Mouse (Mus musculus) lung, embryonic 14.5 days (tissue): ENCODE data around the gene Psma5. TPM values are rescaled to one million over a fixed set of nuclear protein-coding genes. Genes with fewer than 3 reads are reported as not detected.

Experiments
- ATAC-seq: fragments of 200-750 bp; cut with Nextera tagmentation; 2 replicates; pipeline ENCODE4 v1.8.0; 2017; ENCODE audit warnings: mild to moderate bottlenecking, moderate TSS enrichment, moderate library complexity; ENCODE audit not compliant: insufficient read depth
- DNase-seq: peaks from one replicate; pipeline ENCODE4 v3.0.0-alpha.2; 2015
- H3K27ac ChIP-seq: fragments of 300-500 bp; sonication (generic); 2 replicates; pipeline ENCODE4 v1.5.1; 2014; ENCODE audit warnings: low read depth, mild to moderate bottlenecking, moderate library complexity
- H3K27me3 ChIP-seq: fragments of 300-500 bp; sonication (generic); 2 replicates; pipeline ENCODE4 v1.6.1; 2014; ENCODE audit warnings: low read length, control low read depth; ENCODE audit not compliant: insufficient read depth
- H3K36me3 ChIP-seq: fragments of 300-500 bp; sonication (generic); 2 replicates; pipeline ENCODE4 v1.6.1; 2014; ENCODE audit warnings: control low read depth; ENCODE audit not compliant: insufficient read depth
- H3K4me1 ChIP-seq: fragments of 300-500 bp; sonication (generic); 2 replicates; pipeline ENCODE4 v1.6.1; 2014; ENCODE audit warnings: antibody characterized with exemption, control low read depth; ENCODE audit not compliant: insufficient read depth
- H3K4me2 ChIP-seq: fragments of 300-500 bp; sonication (generic); 2 replicates; pipeline ENCODE4 v1.6.1; 2014; ENCODE audit warnings: mild to moderate bottlenecking
- H3K4me3 ChIP-seq: fragments of 300-500 bp; sonication (generic); 2 replicates; pipeline ENCODE4 v1.5.1; 2014; ENCODE audit warnings: low read depth, low read length
- H3K9ac ChIP-seq: fragments of 300-500 bp; sonication (generic); 2 replicates; pipeline ENCODE4 v1.6.1; 2014
- H3K9me3 ChIP-seq: fragments of 300-500 bp; sonication (generic); 2 replicates; pipeline ENCODE4 v1.6.1; 2016; ENCODE audit warnings: low read depth, low read length, control low read depth
- CTCF ChIP-seq: IDR thresholded peaks from 2 replicates; pipeline ENCODE4 v1.5.1; 2016; ENCODE audit warnings: antibody characterized with exemption, low read depth
- WGBS: fragments of 180-500 bp; shearing (Covaris S2); extraction: QIAGEN DNeasy Blood & Tissue Kit; methylation state at CpG from one replicate; pipeline ENCODE4 v1.1.7; 2014; 5-methylcytosine and 5-hydroxymethylcytosine counted together
- polyA plus RNA-seq: library from polyadenylated mRNA; unstranded; fragments of >200 nt; fragmentation: Nextera tagmentation; extraction: Ambion mirVana; gene quantifications from 2 replicates; pipeline ENCODE4 v1.2.1, GENCODE M21; 2014

Psma5 gene
- polyA plus RNA-seq, 1 experiment from 2014 or later: 320 TPM

DNA sequence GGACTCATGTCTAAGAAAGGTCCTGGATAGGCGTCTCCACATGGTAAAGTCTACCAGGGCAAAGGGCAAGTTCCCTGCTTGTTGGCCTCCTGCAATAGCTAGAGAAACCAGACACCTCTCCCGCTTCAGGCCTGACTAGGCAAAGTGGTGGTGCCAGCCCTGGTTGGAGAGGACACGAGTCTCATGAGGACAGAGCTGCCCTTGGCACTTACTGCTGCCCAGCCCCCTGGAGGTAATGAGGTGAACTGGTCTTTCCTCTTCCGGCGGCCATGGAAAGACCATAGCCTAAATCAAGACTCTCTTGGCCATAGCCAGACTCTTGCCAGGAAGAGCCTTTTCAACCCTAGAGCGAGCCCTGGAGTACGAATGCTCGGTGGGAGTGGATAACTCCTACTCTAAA lies 44.3 kb upstream of the Psma5 start:
- H3K27ac ChIP-seq: no peak overlapping the region
- peaks cover 3% of the 10 kb centered on the region; the same call in 1 of the 2 replicates for H3K4me1 ChIP-seq
- WGBS: 74% methylated on average over 8 of the region's 8 CpGs
- ATAC-seq (no peak), DNase-seq (no peak)
- H3K4me3 ChIP-seq: no peak overlapping the region
- H3K4me2 ChIP-seq: no peak overlapping the region
- H3K27me3 ChIP-seq: no peaks in the 10 kb centered on the region
- H3K36me3 ChIP-seq: peaks cover 2% of the 10 kb centered on the region; the same call in 1 of the 2 replicates
- no peak overlapping the region for H3K9ac ChIP-seq
- peak; percentile 30 for TF ChIP-seq CTCF
- H3K9me3 ChIP-seq: no peaks in the 10 kb centered on the region

DNA sequence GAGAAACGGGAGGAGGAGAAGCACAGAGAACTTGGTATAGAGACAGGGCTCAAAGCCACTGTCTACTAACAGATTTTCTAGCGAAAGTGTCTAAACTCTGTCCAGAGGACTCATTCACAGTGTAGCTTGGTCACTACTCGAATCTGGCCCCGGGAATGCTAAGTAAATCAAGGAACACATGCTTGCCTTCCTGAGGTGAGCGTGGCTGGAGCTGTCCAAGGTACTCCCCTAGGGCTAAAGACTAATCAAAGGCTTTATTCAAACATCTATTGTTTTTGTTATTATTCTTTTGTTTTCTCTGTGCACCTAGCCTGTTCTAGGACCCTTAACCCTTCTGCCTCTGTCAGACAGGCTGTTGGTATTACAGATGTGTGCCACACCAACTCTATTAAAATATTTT lies 42.0 kb upstream of the Psma5 start:
- ATAC-seq (no peak), DNase-seq (peak; percentile 78)
- no peaks in the 10 kb centered on the region for H3K36me3 ChIP-seq
- no peak overlapping the region for H3K4me2 ChIP-seq
- H3K27ac ChIP-seq: no peak overlapping the region
- no peak overlapping the region for H3K9ac ChIP-seq
- H3K4me3 ChIP-seq: no peak overlapping the region
- no peaks in the 10 kb centered on the region; the same call in 1 of the 2 replicates for H3K4me1 ChIP-seq
- no peaks in the 10 kb centered on the region for H3K9me3 ChIP-seq
- WGBS: 13% methylated on average over 5 of the region's 5 CpGs
- TF ChIP-seq CTCF: no peak
- no peaks in the 10 kb centered on the region for H3K27me3 ChIP-seq

DNA sequence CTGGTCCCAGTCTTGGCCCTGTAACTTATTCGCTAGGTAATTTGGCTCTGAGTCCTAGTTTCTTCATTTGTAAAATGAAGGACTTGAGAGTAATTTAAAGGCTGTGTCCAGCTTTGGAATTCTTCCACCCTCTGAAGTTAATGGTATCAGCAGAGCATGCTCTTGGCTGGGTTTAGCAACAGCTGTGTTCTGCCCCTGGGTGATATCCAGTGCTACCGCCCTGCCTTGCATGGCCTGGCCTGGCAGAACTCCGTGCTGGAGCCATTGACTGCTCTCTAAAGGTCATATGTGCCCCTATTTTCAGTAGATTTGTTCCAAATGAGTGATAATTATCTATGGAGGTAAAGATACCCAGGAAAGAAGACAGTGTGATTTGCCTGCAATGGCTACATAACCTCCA lies 36.1 kb upstream of the Psma5 start:
- Histone ChIP-seq H3K36me3 (no peaks in the 10 kb centered on the region), H3K4me2 (no peak overlapping the region), H3K4me1 (no peaks in the 10 kb centered on the region), H3K4me3 (no peak overlapping the region), H3K27ac (no peak overlapping the region), H3K9ac (no peak overlapping the region), H3K27me3 (peaks cover 19% of the 10 kb centered on the region), H3K9me3 (no peaks in the 10 kb centered on the region)
- no peak for ATAC-seq
- no peak for TF ChIP-seq CTCF
- no peak for DNase-seq
- 75% methylated on average over 3 of the region's 3 CpGs for WGBS

DNA sequence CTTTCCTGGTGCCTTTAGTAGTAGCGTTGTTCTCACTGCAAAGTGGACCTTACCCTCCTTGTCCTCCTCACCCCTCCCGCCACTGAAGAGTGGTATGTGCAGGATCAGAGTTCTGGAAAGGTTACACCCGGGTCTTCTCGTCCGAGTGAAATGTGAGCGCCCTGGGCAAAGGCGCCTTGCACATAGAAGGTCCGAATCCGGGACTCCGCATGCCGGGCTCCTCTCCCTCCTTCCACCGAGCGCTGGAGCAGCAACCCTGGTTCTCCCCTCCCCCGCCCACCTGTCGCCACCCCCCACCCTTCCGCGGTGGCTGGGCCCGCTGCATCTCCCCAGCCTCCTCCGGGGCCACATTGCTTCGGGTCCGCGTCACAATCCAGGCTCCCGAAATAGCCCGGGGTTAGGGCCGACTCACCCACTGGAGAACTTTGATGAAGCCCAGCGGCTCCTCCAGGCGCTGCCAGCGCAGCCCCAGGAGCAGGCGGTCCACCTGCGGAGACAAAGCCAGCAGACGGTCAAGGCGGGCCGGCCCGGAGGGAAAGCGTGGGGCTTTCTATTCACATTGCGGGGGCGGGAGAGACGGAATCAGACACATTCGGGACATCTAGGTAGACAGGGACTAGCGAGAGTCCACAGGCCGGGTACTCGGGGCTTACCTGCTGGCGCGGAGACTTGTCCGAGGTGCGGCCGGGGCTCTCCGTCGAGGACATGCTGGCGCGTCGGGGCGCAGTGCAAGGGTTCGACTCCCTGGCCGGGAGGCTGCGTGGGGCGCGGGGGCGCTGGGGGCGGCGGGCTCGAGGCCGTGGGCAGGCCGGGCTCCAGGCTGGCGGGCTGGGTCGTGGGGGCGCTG lies 30.8 kb upstream of the Psma5 start:
- Histone ChIP-seq H3K27ac (no peak overlapping the region), H3K27me3 (peaks cover 40% of the 10 kb centered on the region), H3K4me3 (peak overlapping the region; percentile 45), H3K36me3 (no peaks in the 10 kb centered on the region), H3K9ac (peak overlapping the region; percentile 48), H3K9me3 (no peaks in the 10 kb centered on the region), H3K4me1 (no peaks in the 10 kb centered on the region), H3K4me2 (peak overlapping the region; percentile 75)
- ATAC-seq (peak; percentile 58), DNase-seq (no peak)
- 2% methylated on average over 67 of the region's 67 CpGs for WGBS
- no peak for TF ChIP-seq CTCF

DNA sequence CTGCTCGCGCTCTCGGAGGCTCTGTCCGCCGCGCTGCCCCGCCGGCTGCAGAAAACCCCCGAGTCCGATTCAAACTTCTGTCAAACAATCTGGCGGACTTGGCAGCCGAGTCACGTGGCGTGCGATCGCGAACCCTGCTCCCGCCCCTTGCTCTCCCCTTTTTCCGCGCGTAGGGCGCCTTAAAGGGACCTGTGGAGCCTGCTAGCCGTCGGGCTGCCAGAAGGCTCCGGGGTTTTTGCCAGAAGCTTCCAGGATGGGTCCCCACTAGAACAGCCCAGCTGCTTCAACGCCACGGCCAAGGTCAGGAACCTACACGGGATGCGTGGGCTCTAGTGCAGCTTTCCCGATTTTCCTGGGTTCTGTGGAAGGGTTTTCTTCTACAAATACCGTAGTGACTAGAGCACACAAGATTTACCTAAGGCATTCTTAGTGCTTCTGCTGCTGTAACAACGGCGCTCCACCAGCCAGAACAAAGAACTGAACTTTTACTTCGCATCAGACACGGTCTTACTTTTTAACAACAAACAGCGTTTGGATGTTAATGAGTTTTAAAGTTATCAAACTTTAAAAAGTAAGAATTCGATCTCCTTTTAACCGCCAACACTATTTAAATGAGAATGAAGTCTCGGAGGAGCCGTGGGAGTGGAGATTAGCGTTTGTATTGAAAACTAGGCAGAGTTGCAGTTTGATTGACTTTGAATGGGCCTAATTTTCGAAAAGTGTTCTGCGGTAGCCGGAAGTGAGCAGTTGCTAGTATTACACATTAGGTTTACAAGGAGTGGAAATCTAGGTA lies 30.0 kb upstream of the Psma5 start, which contains the start of gene Sypl2:
TSS of gene Sypl2 (minus strand) at position 91 of the 793 bp plus-strand sequence.
- peaks cover 40% of the 10 kb centered on the region for H3K27me3 ChIP-seq
- peak within 1 kb of the TSS; percentile 48 for H3K9ac ChIP-seq
- H3K36me3 ChIP-seq: no peaks in the 10 kb centered on the region
- WGBS: 5% methylated on average over 44 of the region's 44 CpGs
- peak within 1 kb of the TSS; percentile 45 for H3K4me3 ChIP-seq
- DNase-seq: peak; percentile 74
- peak; percentile 74 for ATAC-seq
- H3K4me1 ChIP-seq: no peaks in the 10 kb centered on the region
- TF ChIP-seq CTCF: no peak
- no peaks in the 10 kb centered on the region for H3K9me3 ChIP-seq
- H3K4me2 ChIP-seq: peak within 1 kb of the TSS; percentile 75
- no peak within 1 kb of the TSS for H3K27ac ChIP-seq

DNA sequence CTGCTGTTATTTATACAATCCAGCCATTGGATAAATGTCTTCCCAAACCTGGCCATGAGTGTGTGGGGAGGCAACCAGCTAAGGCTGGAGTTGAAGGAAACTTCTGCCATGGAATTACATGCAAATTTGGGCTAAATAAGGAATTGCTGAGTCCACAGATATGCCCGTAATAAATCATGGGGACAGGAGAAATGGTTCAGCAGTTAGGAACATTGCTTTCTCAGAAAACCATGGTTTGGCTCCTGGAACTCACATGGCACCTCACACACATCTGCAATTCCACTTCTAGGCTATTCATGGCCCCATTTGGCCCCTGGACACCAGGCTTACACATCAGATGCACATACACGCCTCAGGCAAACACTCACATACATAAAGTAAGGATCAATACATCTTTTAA lies 29.2 kb upstream of the Psma5 start:
- H3K9ac ChIP-seq: no peak overlapping the region
- peaks cover 40% of the 10 kb centered on the region for H3K27me3 ChIP-seq
- H3K36me3 ChIP-seq: no peaks in the 10 kb centered on the region
- H3K4me3 ChIP-seq: no peak overlapping the region
- H3K4me1 ChIP-seq: no peaks in the 10 kb centered on the region
- no peak overlapping the region for H3K27ac ChIP-seq
- no peaks in the 10 kb centered on the region for H3K9me3 ChIP-seq
- peak overlapping the region; percentile 75 for H3K4me2 ChIP-seq
- DNase-seq (no peak), ATAC-seq (no peak)
- no peak for TF ChIP-seq CTCF
- 74% methylated on average over 2 of the region's 2 CpGs for WGBS

DNA sequence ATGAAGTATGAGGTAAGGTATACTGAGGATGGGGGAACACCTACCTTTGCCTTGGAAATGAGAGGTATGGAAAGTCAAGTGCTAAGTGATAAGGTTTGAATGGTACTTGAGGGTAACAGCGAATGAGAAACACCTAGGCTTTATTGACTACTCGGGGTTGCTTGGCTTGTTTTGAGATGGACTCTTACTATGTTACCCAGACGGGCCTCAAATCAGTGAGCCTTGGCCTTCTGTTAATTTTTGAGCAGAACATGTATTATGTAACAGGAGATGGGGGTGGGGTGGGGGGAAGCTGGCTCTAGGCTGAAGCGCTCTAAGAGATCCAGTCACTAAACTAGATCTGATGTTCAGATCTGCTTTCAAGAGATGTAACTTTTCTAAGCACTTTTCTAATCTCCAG lies 25.1 kb upstream of the Psma5 start:
- Histone ChIP-seq H3K36me3 (no peaks in the 10 kb centered on the region), H3K9me3 (no peaks in the 10 kb centered on the region), H3K27me3 (peaks cover 11% of the 10 kb centered on the region), H3K4me2 (no peak overlapping the region), H3K27ac (no peak overlapping the region), H3K4me1 (no peaks in the 10 kb centered on the region), H3K4me3 (no peak overlapping the region), H3K9ac (no peak overlapping the region)
- ATAC-seq (no peak), DNase-seq (no peak)
- 64% methylated on average over 4 of the region's 4 CpGs for WGBS
- TF ChIP-seq CTCF: no peak
